Mouse (Mus musculus): ENCODE measurements around the gene Gm9817. TPM values are rescaled to one million over a fixed set of nuclear protein-coding genes. Genes with fewer than 3 reads are reported as not detected.

The Gm9817 gene
- total RNA-seq, 2 experiments from 2014 or later = not detected

DNA sequence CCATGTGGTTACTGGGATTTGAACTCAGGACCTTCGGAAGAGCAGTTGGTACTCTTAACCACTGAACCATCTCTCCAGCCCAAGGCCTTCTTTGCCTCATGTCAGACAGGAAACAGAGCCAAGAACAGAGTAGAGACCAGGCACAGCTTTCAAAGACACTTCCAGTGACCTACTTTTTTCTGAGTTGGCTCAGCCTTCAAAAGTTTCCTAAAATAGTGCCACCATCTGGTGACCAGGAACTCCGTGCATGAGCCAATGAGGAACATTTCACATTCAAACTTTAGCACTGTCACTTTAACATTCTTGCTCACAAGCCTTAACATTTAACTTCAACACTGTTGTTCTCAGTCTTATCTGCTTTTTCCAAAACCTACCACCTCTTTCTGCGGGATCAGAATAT is 2.3 kb downstream of the Gm9817 start:
- intact Hi-C loops (cut with DNase I) = loop anchor here (5.0 kb wide), 1 partner anchor 48 kb away; no protein-coding TSS in a partner anchor
- no peak for DNase-seq (ENCODE audit: low spot score in 2 of 2)

DNA sequence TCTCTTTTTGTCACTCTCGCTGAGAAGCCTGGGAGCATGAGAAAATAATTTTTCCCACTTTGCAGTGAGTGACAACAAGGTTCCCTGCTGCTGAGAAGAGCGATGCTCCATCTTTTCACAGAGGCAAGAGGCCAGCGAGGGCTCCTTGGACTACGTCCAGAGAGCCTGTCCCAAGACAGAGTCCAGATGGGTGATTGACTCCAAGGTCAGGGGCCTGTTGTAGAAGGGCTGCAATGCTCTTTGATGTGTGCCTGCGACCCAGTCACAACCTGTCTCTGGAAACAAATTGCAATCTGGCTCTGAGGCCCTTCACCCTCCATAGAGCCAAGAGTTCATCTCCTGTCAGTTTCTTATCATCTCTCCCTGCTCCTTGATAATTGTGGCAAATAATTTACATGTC is 5.2 kb downstream of the Gm9817 start:
- DNase-seq (ENCODE audit: low spot score in 2 of 2) = no peak
- intact Hi-C loops (cut with DNase I) = loop anchor here (5.0 kb wide), 1 partner anchor 51 kb away; no protein-coding TSS in a partner anchor

DNA sequence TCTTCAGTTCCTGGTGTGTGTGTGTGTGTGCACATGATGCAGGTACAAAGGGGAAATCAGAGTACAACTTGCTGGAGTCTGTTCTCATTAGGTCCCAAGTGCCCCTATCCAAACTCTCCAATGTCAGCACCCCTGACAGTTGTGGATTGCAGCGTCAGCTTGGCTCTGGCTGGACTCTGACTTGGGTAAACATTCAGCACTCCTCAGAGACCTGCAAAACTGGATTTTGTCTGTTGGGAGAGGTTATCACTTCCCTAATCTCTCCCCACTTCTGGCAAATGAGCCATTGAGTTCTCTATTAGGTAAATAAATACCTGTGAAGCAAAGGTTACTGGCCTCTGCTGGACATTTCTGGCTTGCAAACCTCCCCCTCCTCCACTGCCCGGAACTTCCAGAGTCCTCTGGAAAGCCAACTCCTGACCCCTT is 10.3 kb downstream of the Gm9817 start:
- DNase-seq (ENCODE audit: low spot score in 2 of 2) = no peak
- intact Hi-C loops (cut with DNase I) = no loop called here

DNA sequence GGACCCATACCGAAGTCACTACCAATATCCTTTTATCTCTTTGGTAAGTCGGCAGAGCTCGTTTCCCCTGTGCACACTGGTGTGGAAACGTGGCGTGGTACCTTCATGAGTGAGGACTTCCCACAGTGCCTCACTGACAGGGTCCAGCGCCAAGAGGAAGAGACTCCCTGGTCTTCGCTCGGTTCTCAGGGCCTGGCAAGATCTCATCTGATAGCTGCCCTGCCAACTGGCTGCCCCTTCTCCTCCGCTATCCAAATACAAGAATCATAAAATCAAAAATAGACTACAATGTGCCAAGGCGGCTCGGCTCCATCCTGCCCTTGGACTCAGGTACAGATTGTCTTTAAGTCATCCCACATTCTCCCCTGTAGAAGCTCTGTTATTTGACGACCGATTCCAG is 11.4 kb downstream of the Gm9817 start:
- DNase-seq (ENCODE audit: low spot score in 2 of 2) = no peak
- intact Hi-C loops (cut with DNase I) = no loop called here

DNA sequence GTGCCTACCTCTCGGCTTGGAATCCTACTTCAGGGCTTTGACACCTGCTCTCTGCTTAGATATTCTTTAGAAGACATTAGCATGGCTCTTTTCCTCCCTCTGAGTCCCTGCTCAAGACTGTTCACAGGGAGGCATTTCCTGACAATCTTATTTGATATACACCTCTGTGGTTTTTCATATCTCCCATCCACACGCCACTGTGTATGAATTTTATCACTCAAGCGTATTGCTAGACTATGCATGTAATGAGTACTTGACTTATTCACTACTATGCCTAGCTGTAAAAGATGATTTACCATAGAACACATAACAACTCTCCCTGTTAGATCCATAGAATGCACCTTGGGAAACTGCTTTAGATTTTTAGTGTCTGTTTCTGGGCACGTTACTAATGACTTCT is 14.3 kb downstream of the Gm9817 start:
- intact Hi-C loops (cut with DNase I) = no loop called here
- DNase-seq (ENCODE audit: low spot score in 2 of 2) = no peak

DNA sequence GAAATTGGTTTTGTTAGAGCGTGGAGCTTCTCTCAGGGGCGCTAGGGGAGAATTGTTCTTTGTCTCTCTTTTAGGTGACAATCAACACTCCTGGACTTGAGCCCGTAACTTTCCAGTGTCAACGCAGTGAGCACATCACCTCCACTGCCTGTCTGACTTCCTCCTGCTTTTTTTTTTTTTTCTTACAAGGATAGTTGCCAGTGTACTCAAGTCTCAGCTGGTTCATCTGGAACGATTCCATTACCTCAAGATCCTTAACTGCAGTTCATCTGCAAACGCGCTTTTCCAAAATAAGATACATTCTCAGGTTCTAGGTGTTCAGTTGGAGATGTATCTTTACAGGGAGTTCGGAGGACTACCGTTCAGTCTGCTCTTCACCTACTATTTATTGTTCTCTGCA is 16.5 kb downstream of the Gm9817 start:
- intact Hi-C loops (cut with DNase I) = no loop called here
- no peak for DNase-seq (ENCODE audit: low spot score in 2 of 2)

DNA sequence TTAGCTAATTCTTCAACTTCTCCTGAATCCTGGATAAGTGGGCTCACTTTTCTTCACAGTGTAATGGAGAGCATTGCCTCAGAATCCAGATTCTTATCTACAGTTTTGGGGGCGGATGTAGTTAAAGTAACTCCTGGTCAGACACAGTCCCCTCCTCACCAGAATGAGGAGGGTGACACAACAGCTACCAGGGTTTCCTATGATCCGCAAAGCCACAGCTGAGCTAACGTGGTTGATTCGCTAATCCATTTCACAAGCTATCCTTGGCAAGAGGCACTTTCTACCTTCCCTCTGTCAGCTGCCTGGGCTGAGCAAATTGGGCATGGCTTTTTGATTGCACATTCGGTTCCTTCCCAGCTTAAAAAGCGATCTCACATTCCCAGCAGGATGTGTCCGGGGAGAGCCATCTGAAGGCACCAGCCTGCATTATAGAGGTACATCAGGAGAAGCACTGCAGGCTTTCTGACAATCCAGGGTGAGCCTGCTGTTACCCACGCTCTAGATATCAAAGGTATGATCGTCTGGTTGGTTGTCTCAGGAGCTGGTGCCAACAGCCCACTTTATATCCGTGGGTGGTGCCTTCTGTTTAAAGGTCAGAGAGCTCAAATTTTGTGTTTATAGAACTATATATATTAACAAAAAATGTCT is 21.2 kb downstream of the Gm9817 start:
- DNase-seq (ENCODE audit: low spot score in 2 of 2) = peak in 1 of 2 experiments; percentile 20
- intact Hi-C loops (cut with DNase I) = no loop called here

DNA sequence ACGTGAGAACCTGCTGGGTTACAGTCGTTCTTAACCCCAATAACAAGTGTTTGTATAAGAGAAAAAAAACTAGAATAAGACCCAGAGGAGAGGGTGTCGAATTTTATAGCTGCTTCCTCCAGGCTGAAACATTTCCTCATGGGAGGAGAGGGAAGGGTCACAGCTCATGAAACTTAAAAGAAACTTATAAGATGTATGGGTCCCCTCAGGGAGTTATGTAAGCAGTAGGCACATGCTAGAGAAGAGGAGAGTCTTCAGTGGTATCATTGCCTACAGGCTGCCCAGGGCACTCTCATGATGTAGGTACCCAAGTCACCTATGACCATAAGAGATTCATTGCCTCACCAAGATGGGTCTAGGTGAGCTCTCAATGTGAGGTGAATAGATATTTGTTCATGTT is 28.0 kb downstream of the Gm9817 start:
- DNase-seq (ENCODE audit: low spot score in 2 of 2) = no peak
- intact Hi-C loops (cut with DNase I) = no loop called here

DNA sequence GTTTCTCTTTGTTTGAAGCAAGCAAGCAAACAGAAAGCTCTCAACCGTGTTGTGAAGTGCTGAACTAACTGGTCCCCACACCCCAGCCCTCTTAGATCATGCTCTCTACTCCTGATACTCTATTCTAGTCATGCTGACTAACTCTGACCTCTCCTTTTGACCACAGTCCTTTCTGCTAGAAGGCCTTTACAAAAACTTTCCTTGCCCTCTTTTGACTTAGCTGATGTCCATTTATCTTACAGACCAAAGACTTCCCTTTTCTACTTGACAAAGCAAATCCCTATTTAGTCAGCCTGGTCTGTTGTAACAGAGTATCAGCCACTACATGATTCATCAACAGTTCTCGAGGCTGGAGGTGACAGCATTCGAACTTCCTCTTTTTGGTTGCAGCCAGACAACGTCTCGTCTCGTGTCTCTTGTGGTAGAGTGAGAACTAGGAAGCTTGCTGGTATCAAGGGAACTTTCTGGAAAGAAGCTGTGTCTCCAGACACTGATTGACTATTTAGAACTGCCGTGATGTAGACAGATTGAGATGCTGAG is 30.4 kb downstream of the Gm9817 start:
- intact Hi-C loops (cut with DNase I) = no loop called here
- DNase-seq (ENCODE audit: low spot score in 2 of 2) = no peak

DNA sequence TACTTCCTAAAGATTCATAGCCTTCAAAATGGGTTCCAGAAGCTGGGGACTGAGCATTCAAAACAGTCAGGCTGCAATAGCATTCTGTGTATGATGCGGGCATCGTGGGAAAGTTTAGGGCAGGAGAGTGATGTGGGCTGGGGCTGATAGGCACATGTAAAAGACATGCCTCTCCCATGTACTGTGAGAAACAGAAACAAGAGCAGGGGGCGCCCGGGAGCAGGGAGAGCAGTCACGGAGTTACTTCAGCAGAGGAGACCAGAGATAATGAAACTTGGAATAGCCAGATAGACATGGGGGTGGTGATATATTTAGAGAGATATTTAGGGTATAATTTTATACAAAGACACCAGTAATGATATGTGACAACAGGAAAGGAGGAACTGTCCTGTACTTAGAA is 39.9 kb downstream of the Gm9817 start:
- intact Hi-C loops (cut with DNase I) = no loop called here
- no peak for DNase-seq (ENCODE audit: low spot score in 2 of 2)

DNA sequence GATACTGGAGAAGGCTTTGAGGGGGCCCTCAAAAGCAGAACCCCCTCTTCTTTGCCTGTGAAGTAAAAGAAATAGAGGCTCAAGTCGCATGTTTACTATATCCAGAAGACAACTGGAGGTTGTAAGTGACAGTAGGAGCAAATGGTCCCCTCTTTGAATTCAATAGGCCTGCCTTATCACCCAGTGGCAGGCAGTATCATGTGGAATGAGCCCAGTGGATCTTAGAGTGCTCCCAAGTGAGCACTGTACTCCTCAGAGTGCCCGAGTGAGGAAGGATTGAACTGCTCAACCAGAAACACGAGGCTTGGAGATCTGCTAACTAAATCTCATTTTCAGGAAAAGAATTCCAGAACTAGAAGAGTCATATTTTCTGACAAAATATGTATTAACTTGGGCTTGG is 40.3 kb downstream of the Gm9817 start:
- DNase-seq (ENCODE audit: low spot score in 2 of 2) = no peak
- intact Hi-C loops (cut with DNase I) = no loop called here

Other genes with a start within 250 kb of the Gm9817 start
- 10 to 100 TPM; 91.0 to 94.3 TPM for gene Dtnbp1, start 76.5 kb upstream of the Gm9817 start, total RNA-seq (2021)

Data from left cerebral cortex, postnatal 36 days (tissue).